ENCODE assay signal across 15 mouse cellular contexts in genomic region chr5:115866296-115866695, GRCm38 (mm10). TPM values are rescaled to one million over a fixed set of nuclear protein-coding genes. Genes with fewer than 3 reads are reported as not detected.
DNase-seq lines count a peak whose midpoint lies in the region; ATAC-seq and TF ChIP-seq lines count a peak whose summit lies in the region.
"Had no signal": no experiment of that assay in that cellular context is flagged by ENCODE, and none has a peak within 500 bp of the region (broad histone marks: within the 10 kb centered on the region; RNA-seq: fewer than 3 reads in every experiment).

No protein-coding gene starts in this region.

- H3K4me3 ChIP-seq in lung, adult 2 months (replicated peaks; ENCODE audit: extremely low read depth, low read depth, low read length), result no peak overlapping the region
- H3K4me3 ChIP-seq in heart, embryonic 15.5 days, result no peak overlapping the region
- no peak overlapping the region for H3K4me3 ChIP-seq in liver, embryonic 15.5 days (replicated peaks)
- no peak overlapping the region for H3K4me3 ChIP-seq in forebrain, embryonic 11.5 days (ENCODE audit: low read depth, low read length)

- 44% methylated on average over 11 of the region's 11 CpGs for WGBS in lung, adult 2 months
- 32% methylated on average over 11 of the region's 11 CpGs for WGBS in heart, embryonic 15.5 days
- WGBS in liver, embryonic 15.5 days (ENCODE audit: insufficient replicate concordance), result 67% methylated on average over 11 of the region's 11 CpGs
- 87% methylated on average over 11 of the region's 11 CpGs for WGBS in forebrain, embryonic 11.5 days

- 0 out of 2 replicates have a peak, but pooled peaks have one; percentile 23 for ATAC-seq in heart, embryonic 15.5 days (replicated peaks; ENCODE audit: insufficient number of reproducible peaks, insufficient read depth, low FRiP score, low read depth)
- 0 out of 2 replicates have a peak, but pooled peaks have one; percentile 5 for ATAC-seq in liver, embryonic 15.5 days (ENCODE audit: insufficient read depth)
- no peak for ATAC-seq in forebrain, embryonic 11.5 days (replicated peaks; ENCODE audit: low FRiP score)
- ATAC-seq: forebrain, embryonic 16.5 days; hindbrain, embryonic 16.5 days; midbrain, embryonic 16.5 days had no signal

- no peaks in the 10 kb centered on the region for H3K9me3 ChIP-seq in heart, embryonic 15.5 days (replicated peaks)
- no peaks in the 10 kb centered on the region for H3K9me3 ChIP-seq in liver, embryonic 15.5 days (replicated peaks)
- H3K9me3 ChIP-seq in forebrain, embryonic 11.5 days (ENCODE audit: control insufficient read depth, low read length), result no peaks in the 10 kb centered on the region

- peaks cover 19% of the 10 kb centered on the region; the same call in 1 of the 2 replicates for H3K36me3 ChIP-seq in heart, embryonic 15.5 days
- peaks cover 84% of the 10 kb centered on the region for H3K36me3 ChIP-seq in liver, embryonic 15.5 days (replicated peaks)
- no peaks in the 10 kb centered on the region; the same call in 1 of the 2 replicates for H3K36me3 ChIP-seq in forebrain, embryonic 11.5 days (ENCODE audit: control insufficient read depth, insufficient read depth, low read length)

- no peak for TF ChIP-seq CTCF in lung, adult 2 months (IDR thresholded peaks at IDR 0.05; ENCODE audit: insufficient read depth, low read length)

- H3K27ac ChIP-seq in heart, embryonic 15.5 days, result peak overlapping the region; percentile 49; the same call in 1 of the 2 replicates
- no peak overlapping the region for H3K27ac ChIP-seq in liver, embryonic 15.5 days (replicated peaks)
- H3K27ac ChIP-seq in forebrain, embryonic 11.5 days (ENCODE audit: low read depth, low read length), result no peak overlapping the region; the same call in 1 of the 2 replicates

- no peak for TF ChIP-seq POLR2A in lung, adult 2 months (IDR thresholded peaks at IDR 0.05; ENCODE audit: borderline replicate concordance, extremely low read depth, low read depth, low read length)

- no peak overlapping the region for H3K4me2 ChIP-seq in heart, embryonic 15.5 days
- H3K4me2 ChIP-seq in liver, embryonic 15.5 days, result no peak overlapping the region
- no peak overlapping the region for H3K4me2 ChIP-seq in forebrain, embryonic 11.5 days (ENCODE audit: low read depth, low read length, severe bottlenecking)

- no peak overlapping the region for H3K9ac ChIP-seq in heart, embryonic 15.5 days
- H3K9ac ChIP-seq in liver, embryonic 15.5 days, result no peak overlapping the region
- H3K9ac ChIP-seq in forebrain, embryonic 11.5 days (ENCODE audit: low read length), result no peak overlapping the region

- peaks cover 4% of the 10 kb centered on the region for H3K4me1 ChIP-seq in lung, adult 2 months (ENCODE audit: control insufficient read depth, insufficient read depth, low read length)
- H3K4me1 ChIP-seq in heart, embryonic 15.5 days (replicated peaks), result peaks cover 13% of the 10 kb centered on the region
- peaks cover 4% of the 10 kb centered on the region; the same call in 1 of the 2 replicates for H3K4me1 ChIP-seq in liver, embryonic 15.5 days (replicated peaks)
- H3K4me1 ChIP-seq in forebrain, embryonic 11.5 days (replicated peaks; ENCODE audit: control insufficient read depth, insufficient read depth, low read length), result no peaks in the 10 kb centered on the region

- H3K27me3 ChIP-seq in heart, embryonic 15.5 days, result no peaks in the 10 kb centered on the region
- H3K27me3 ChIP-seq in liver, embryonic 15.5 days, result no peaks in the 10 kb centered on the region
- H3K27me3 ChIP-seq in forebrain, embryonic 11.5 days (ENCODE audit: control insufficient read depth, insufficient read depth, low read length), result no peaks in the 10 kb centered on the region
- H3K27me3 ChIP-seq: CH12.LX had no signal

- peak; percentile 32 to 48 for DNase-seq in lung, adult 18-20 months
- no peak for DNase-seq in lung, adult 2 months
- peak; percentile 15 for DNase-seq in yolk sac, embryonic 10.5 days (ENCODE audit: low spot score)
- no peak for DNase-seq in forebrain, embryonic 11.5 days (ENCODE audit: low spot score)
- DNase-seq in frontal cortex, postnatal 25 days (ENCODE audit: low spot score in 2 of 2), result no peak
- no peak for DNase-seq in urinary bladder, postnatal 14 days (ENCODE audit: low spot score)
- DNase-seq: adrenal gland, adult 8-10 months; gastrocnemius, postnatal 36 days; right cerebral cortex, adult 18-20 months had no signal

RNA-seq across cellular contexts. Expression of gene Cit, which starts 21.2 kb away (rescaled TPM):
- 3.7 and 4.0 TPM in 2 replicates for polyA plus RNA-seq in lung, adult 2 months (2012; rRNA removed)
- 19.9 and 20.9 TPM in 2 replicates for polyA plus RNA-seq in heart, embryonic 15.5 days (2015; fragmentation: Nextera tagmentation; extraction: Ambion mirVana)
- 36.3 and 36.4 TPM in 2 replicates for polyA plus RNA-seq in liver, embryonic 15.5 days (2015; fragmentation: Nextera tagmentation; extraction: Ambion mirVana)
- 44.9 and 48.9 TPM in 2 replicates for polyA plus RNA-seq in forebrain, embryonic 11.5 days (2014; fragmentation: Nextera tagmentation; extraction: Ambion mirVana)

Comparison
In these comparisons a context has a peak if more than half of its experiments do, and no peak if none do; other contexts are left out.
1. DNase-seq: peak in lung, adult 18-20 months (2 of 2) and yolk sac, embryonic 10.5 days (single experiment); none in lung, adult 2 months (single experiment), forebrain, embryonic 11.5 days (single experiment), frontal cortex, postnatal 25 days (0 of 2) and urinary bladder, postnatal 14 days (single experiment).